Mouse (Mus musculus): Measurements from ENCODE around the gene Rftn2.

Gene Rftn2

GRCm38 (mm10) chr1:55123561-55123960 is 103.0 kb downstream of the Rftn2 start:
- DNase-seq (ENCODE audit: low read depth) = no peak

GRCm38 (mm10) chr1:55123046-55123445 is 103.5 kb downstream of the Rftn2 start:
- DNase-seq (ENCODE audit: low read depth) = no peak
